Mouse (Mus musculus): Measurements from ENCODE around the gene Il17ra. TPM values are rescaled to one million over a fixed set of nuclear protein-coding genes. Genes with fewer than 3 reads are reported as not detected.

The Il17ra gene
- polyA plus RNA-seq, 1 experiment from 2014 or later, result 9.3 TPM

DNA sequence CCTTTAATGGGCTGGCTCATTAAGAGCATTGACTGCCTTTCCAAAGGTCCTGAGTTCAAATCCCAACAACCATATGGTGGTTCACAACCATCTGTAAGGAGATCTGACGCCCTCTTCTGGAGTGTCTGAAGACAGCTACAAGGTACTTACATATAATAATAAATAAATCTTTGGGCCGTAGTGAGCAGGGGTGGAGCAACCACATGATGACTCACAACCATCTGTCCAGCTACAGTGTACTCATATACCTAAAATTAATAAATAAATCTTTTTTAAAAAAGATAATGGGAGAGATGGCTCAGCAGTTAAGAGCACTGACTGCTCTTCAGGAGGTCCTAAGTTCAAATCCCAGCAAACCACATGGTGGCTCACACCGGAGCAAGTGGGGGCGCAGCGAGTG is 5.3 kb upstream of the Il17ra start:
- DNase-seq (no peak), ATAC-seq (ENCODE audit: low read depth) (no peak)
- Histone ChIP-seq H3K36me3 (no peaks in the 10 kb centered on the region), H3K4me3 (replicated peaks) (no peak overlapping the region), H3K4me2 (no peak overlapping the region), H3K4me1 (replicated peaks) (peaks cover 26% of the 10 kb centered on the region), H3K27ac (no peak overlapping the region), H3K27me3 (peaks cover 14% of the 10 kb centered on the region), H3K9me3 (replicated peaks) (no peaks in the 10 kb centered on the region), H3K9ac (no peak overlapping the region)
- 78% methylated on average over 5 of the region's 5 CpGs for WGBS (ENCODE audit: insufficient replicate concordance)

DNA sequence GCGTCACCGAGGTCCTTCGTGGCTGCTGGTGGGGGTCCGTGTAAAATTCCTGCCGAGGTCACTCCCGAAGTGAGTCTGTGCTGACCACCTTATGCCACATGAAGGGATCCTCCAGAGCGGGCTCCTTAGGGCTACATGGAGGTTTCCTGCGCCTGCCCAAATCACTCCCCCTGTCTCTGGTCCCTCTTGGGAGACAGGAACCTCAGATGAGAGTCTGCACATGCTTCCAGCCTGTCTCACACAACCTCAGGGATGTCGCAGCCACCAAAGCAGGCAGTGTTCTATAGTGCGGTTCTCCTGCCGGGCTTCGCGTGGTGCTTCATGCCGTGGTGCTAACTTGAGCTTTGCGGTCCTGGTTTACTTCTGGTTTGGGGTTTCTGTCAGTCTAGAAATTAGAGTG is 1.8 kb upstream of the Il17ra start:
- WGBS (ENCODE audit: insufficient replicate concordance), result 65% methylated on average over 15 of the region's 15 CpGs
- Histone ChIP-seq H3K4me1 (replicated peaks) (peaks cover 35% of the 10 kb centered on the region), H3K27ac (no peak overlapping the region), H3K9me3 (replicated peaks) (no peaks in the 10 kb centered on the region), H3K4me3 (replicated peaks) (no peak overlapping the region), H3K9ac (no peak overlapping the region), H3K36me3 (no peaks in the 10 kb centered on the region), H3K27me3 (peaks cover 16% of the 10 kb centered on the region), H3K4me2 (no peak overlapping the region)
- DNase-seq, result no peak
- ATAC-seq (ENCODE audit: low read depth), result no peak

DNA sequence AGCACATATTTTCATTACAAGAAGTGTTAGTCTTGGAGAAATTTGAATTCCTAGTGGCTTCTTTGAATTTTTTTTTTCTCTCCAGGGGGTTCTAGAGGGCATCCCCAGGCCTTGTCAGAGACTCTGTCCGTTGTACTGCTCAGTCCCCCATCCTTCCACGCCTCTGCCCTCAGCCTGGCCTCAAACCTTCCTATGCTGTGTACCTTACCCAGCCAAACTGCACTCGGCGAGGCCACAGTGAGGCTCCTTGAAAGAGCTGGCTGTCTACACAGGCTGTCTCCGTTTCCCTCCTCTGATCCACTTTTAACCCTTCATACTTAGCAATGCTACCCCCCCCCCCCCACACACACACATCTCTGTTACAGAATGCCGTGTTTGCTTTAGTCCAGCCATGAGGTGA is 796 bp upstream of the Il17ra start:
- H3K9ac ChIP-seq, result no peak overlapping the region
- ATAC-seq (ENCODE audit: low read depth) (no peak), DNase-seq (no peak)
- H3K9me3 ChIP-seq (replicated peaks), result no peaks in the 10 kb centered on the region
- H3K27ac ChIP-seq, result no peak overlapping the region
- WGBS (ENCODE audit: insufficient replicate concordance), result 57% methylated on average over 6 of the region's 6 CpGs
- peaks cover 16% of the 10 kb centered on the region for H3K27me3 ChIP-seq
- no peaks in the 10 kb centered on the region for H3K36me3 ChIP-seq
- H3K4me1 ChIP-seq (replicated peaks), result peaks cover 45% of the 10 kb centered on the region
- no peak overlapping the region for H3K4me2 ChIP-seq
- H3K4me3 ChIP-seq (replicated peaks), result no peak overlapping the region

DNA sequence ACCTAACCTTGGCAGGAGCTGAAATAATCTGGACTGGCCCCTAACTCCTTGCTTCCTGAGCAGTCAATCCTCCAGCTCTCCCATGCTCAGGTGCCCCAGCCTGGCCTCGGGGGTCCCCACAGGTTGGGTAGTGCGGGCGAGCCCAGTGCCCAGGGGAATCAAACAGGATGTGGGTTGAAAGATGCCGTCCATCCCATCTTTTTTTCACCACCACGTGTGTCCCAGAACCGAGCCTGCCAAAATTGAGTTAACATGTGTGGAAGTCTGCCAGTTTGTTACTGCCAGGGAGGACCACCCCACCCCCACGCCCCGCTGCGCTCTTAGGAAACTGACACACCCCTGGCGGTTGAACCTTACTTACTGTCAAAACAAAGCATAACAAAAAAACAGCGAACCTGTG is 837 bp downstream of the Il17ra start:
- 2% methylated on average over 11 of the region's 11 CpGs for WGBS (ENCODE audit: insufficient replicate concordance)
- peak overlapping the region; percentile 99 for H3K4me2 ChIP-seq
- peak overlapping the region; percentile 87 for H3K9ac ChIP-seq
- peak overlapping the region; percentile 83 for H3K4me3 ChIP-seq (replicated peaks)
- DNase-seq (no peak), ATAC-seq (ENCODE audit: low read depth) (peak; percentile 22)
- no peaks in the 10 kb centered on the region for H3K36me3 ChIP-seq
- peaks cover 52% of the 10 kb centered on the region for H3K4me1 ChIP-seq (replicated peaks)
- no peaks in the 10 kb centered on the region for H3K9me3 ChIP-seq (replicated peaks)
- H3K27ac ChIP-seq, result peak overlapping the region; percentile 74
- H3K27me3 ChIP-seq, result peaks cover 16% of the 10 kb centered on the region

DNA sequence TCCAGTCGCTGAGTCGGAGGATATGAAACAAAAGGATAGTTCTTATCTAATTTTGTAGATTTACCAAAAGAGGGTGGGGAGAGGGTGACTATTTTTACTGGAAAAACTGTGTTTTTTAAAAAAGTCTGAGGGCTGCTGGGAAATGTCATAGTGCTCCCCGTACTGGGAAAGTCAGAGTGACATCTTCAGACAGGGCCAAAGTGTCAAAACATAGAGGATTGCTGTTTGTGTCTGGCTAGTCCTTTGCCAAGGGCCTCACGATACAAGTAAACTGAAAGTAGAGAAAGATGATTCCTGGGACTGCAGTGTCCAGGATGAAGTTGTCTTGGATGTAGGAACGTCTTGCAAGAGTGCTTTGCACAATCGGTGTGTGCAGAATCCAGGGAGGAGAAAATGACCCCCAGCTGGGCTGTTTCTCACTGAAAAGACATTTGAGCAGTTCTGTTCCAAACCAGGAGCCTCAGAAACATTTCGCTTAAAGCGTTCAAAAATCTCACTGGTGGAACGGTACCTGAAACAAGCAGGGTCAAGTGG is 1.4 kb downstream of the Il17ra start:
- WGBS (ENCODE audit: insufficient replicate concordance), result 32% methylated on average over 9 of the region's 9 CpGs
- peak overlapping the region; percentile 83 for H3K4me3 ChIP-seq (replicated peaks)
- no peak for DNase-seq
- H3K4me2 ChIP-seq, result peak overlapping the region; percentile 99
- peaks cover 16% of the 10 kb centered on the region for H3K27me3 ChIP-seq
- H3K27ac ChIP-seq, result peak overlapping the region; percentile 25; the same call in 1 of the 2 replicates
- H3K9ac ChIP-seq, result peak overlapping the region; percentile 87
- H3K9me3 ChIP-seq (replicated peaks), result no peaks in the 10 kb centered on the region
- no peak for ATAC-seq (ENCODE audit: low read depth)
- no peaks in the 10 kb centered on the region for H3K36me3 ChIP-seq
- peaks cover 55% of the 10 kb centered on the region for H3K4me1 ChIP-seq (replicated peaks)

DNA sequence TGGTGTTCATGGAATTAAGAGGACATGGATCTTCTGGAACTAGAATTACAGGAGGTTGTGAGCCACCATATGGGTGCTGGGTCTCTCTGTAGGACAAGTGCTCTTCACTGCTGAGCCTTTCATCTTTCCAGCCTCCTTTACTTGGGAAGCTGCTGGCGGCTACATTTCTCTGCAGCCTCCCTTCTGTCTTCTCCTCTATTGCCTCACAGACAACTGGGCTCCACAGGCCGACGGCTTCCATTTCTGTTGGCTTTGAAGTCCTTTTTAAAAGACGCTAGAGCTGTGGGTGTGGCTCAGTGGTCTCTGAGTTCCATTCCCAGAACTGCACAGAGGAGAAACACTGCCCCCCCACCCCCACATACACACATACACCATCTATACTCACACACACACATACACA is 2.3 kb downstream of the Il17ra start:
- no peak for ATAC-seq (ENCODE audit: low read depth)
- peaks cover 64% of the 10 kb centered on the region for H3K4me1 ChIP-seq (replicated peaks)
- H3K9me3 ChIP-seq (replicated peaks), result no peaks in the 10 kb centered on the region
- H3K4me3 ChIP-seq (replicated peaks), result no peak overlapping the region
- H3K27me3 ChIP-seq, result peaks cover 16% of the 10 kb centered on the region
- H3K36me3 ChIP-seq, result no peaks in the 10 kb centered on the region
- WGBS (ENCODE audit: insufficient replicate concordance), result 29% methylated on average over 4 of the region's 4 CpGs
- H3K27ac ChIP-seq, result peak overlapping the region; percentile 66
- DNase-seq, result no peak
- peak overlapping the region; percentile 99 for H3K4me2 ChIP-seq
- 0 out of 2 replicates have a peak overlapping the region, but pooled peaks have one; percentile 3 for H3K9ac ChIP-seq

DNA sequence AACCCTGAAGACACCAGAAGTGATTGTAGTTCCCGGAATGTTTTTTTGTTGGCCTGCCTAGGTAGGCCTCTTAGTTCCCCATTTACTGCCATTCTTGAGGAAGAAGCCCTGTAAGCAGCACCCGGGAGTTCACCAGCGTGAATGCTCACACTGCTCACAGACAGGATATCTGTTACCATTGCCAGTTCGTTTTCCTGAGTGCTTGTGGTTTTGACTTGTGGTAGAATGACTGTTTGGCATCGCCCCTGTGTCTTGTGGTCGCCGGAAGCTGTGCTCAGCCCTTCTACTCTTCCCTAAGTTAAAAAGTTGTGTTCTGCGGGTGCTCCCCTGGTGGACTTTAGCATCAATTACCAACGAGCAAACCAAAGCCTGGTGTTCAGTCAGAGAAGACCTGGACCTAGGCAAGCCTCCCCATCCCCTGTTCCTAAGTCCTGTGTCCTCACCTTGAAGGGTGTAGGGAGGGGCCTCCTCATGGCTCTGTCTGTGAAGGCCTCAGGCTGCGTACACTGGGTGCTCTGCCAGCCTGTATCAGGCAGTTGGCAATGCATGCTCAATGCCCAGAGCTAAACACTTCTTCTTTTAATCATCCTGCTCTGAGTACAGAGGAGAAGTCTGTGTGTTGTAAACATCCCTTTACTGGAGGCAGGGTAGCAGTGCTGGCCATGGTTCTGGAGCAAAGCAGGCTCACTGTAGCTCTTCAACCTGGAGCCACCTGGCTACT is 3.7 kb downstream of the Il17ra start:
- no peaks in the 10 kb centered on the region for H3K9me3 ChIP-seq (replicated peaks)
- ATAC-seq (ENCODE audit: low read depth) (no peak), DNase-seq (no peak)
- H3K36me3 ChIP-seq, result no peaks in the 10 kb centered on the region
- H3K4me1 ChIP-seq (replicated peaks), result peaks cover 75% of the 10 kb centered on the region
- H3K4me2 ChIP-seq, result peak overlapping the region; percentile 34
- H3K9ac ChIP-seq, result peak overlapping the region; percentile 11; the same call in 1 of the 2 replicates
- 21% methylated on average over 10 of the region's 10 CpGs for WGBS (ENCODE audit: insufficient replicate concordance)
- peak overlapping the region; percentile 69 for H3K27ac ChIP-seq
- H3K4me3 ChIP-seq (replicated peaks), result no peak overlapping the region
- peaks cover 9% of the 10 kb centered on the region for H3K27me3 ChIP-seq

DNA sequence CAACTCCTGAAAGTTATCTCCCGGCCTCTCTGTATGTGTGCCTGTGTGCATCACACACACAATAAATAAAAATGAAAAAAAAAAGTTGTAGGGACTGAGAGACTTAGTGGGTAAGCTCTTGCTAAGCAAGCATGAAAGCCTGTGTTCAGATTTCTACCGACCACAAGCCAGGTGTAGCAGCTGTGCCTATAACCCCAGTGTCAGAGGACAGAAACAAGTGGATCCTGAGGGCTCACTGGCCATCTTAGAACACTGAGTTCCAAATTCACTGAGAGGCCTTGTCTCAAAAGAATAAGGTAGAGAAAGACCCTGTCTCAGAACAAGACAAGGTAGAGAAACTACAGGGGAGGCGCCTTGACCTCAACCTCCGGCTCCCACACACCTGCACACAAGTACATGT is 5.2 kb downstream of the Il17ra start:
- H3K4me3 ChIP-seq (replicated peaks), result no peak overlapping the region
- no peak overlapping the region for H3K27ac ChIP-seq
- no peaks in the 10 kb centered on the region for H3K9me3 ChIP-seq (replicated peaks)
- H3K4me1 ChIP-seq (replicated peaks), result peaks cover 84% of the 10 kb centered on the region
- WGBS (ENCODE audit: insufficient replicate concordance), result 79% methylated on average over 4 of the region's 4 CpGs
- H3K4me2 ChIP-seq, result no peak overlapping the region
- no peaks in the 10 kb centered on the region for H3K36me3 ChIP-seq
- no peak overlapping the region for H3K9ac ChIP-seq
- DNase-seq (no peak), ATAC-seq (ENCODE audit: low read depth) (no peak)
- H3K27me3 ChIP-seq, result no peaks in the 10 kb centered on the region

DNA sequence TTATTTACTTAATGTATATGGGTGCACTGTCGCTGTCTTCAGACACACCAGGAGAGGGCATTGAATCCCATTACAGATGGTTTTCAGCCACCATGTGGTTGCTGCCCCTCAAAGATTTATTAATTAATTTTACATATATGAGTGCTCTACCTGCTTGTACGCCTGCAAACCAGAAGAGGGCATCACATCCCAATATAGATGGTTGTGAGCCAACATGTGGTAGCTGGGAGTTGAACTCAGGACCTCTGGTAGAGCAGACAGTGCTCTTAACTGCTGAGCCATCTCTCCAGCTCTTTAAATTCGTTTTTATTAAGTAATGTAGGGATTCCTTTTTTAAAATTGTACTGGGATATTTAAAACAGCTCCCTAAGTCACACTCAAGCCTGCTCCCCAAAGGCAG is 6.2 kb downstream of the Il17ra start:
- no peak overlapping the region for H3K27ac ChIP-seq
- H3K4me3 ChIP-seq (replicated peaks), result no peak overlapping the region
- H3K4me2 ChIP-seq, result no peak overlapping the region
- ATAC-seq (ENCODE audit: low read depth) (no peak), DNase-seq (no peak)
- no peaks in the 10 kb centered on the region for H3K27me3 ChIP-seq
- peaks cover 84% of the 10 kb centered on the region for H3K4me1 ChIP-seq (replicated peaks)
- H3K36me3 ChIP-seq, result peaks cover 2% of the 10 kb centered on the region; the same call in 1 of the 2 replicates
- WGBS (ENCODE audit: insufficient replicate concordance), result 50% methylated on average over 3 of the region's 3 CpGs
- H3K9me3 ChIP-seq (replicated peaks), result no peaks in the 10 kb centered on the region
- H3K9ac ChIP-seq, result no peak overlapping the region

DNA sequence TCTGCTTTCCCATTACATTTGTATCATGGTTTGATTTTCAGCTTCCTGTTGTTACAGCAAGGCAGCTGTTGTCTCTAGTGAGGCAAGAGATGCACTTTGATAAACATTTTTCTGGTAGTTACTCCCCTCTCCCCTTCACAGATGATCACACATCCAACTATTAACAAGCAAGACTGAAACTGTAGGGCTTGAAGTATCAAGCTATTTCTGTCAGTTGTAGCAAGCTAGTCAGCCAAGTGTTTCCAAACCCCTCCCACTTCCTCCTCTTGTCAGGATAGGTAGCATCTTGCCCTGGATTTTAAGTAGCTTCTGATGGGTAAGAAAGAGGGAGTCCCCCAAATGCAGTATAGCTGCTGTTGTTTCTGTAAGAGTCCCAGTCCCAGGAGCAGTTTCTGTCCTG is 6.7 kb downstream of the Il17ra start:
- H3K36me3 ChIP-seq, result peaks cover 6% of the 10 kb centered on the region; the same call in 1 of the 2 replicates
- H3K27me3 ChIP-seq, result no peaks in the 10 kb centered on the region
- H3K4me1 ChIP-seq (replicated peaks), result peaks cover 84% of the 10 kb centered on the region
- H3K4me3 ChIP-seq (replicated peaks), result no peak overlapping the region
- DNase-seq (no peak), ATAC-seq (ENCODE audit: low read depth) (no peak)
- H3K4me2 ChIP-seq, result no peak overlapping the region
- H3K9ac ChIP-seq, result no peak overlapping the region
- no peaks in the 10 kb centered on the region for H3K9me3 ChIP-seq (replicated peaks)
- H3K27ac ChIP-seq, result no peak overlapping the region

DNA sequence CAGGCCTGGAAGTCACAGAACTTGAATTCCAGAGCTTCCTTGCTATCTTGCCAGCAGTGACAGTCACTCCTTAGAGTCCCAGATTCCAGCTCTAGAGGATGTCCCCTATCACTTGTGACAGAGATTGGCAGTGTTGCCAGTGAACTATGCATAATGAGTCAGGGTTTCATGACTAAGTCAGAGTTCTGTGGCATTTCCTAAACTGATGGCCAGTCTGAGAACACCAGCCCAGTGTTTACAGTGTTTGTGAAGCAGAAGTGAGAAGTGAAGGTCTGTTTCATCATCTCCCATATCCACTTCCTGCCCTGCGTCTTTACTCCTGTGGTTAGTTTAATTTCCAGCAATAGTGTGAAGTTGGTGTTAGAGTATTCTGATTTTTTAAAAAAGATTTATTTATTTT is 7.6 kb downstream of the Il17ra start:
- no peak for ATAC-seq (ENCODE audit: low read depth)
- peaks cover 84% of the 10 kb centered on the region for H3K4me1 ChIP-seq (replicated peaks)

DNA sequence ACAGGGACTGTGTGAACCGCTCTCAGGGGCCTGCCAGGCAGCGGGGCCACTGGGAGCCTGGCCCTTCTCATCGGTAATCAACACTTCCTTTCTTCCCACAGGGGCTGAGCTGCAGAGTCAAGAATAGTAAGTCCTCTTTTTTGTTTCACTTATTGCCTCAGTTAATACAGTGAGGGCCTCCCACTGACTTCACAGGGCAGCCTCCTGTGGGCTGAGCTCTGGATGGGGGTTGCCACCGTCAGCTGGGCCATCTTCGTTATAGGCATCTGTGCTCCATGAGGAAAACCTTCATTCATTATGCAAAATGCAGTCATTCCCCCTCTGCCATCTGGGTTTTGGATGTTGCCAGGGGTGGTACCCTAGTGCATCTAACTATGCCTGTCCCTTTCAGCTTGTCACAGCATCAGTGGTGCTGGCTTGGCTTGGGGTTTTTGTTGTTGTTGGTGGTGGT is 9.0 kb downstream of the Il17ra start:
- ATAC-seq (ENCODE audit: low read depth) (no peak), DNase-seq (no peak)
- Histone ChIP-seq H3K27me3 (no peaks in the 10 kb centered on the region), H3K9me3 (replicated peaks) (no peaks in the 10 kb centered on the region), H3K9ac (no peak overlapping the region), H3K4me1 (replicated peaks) (peaks cover 71% of the 10 kb centered on the region), H3K36me3 (peaks cover 21% of the 10 kb centered on the region), H3K27ac (0 out of 2 replicates have a peak overlapping the region, but pooled peaks have one; percentile 39), H3K4me2 (no peak overlapping the region), H3K4me3 (replicated peaks) (no peak overlapping the region)
- WGBS (ENCODE audit: insufficient replicate concordance), result 37% methylated on average over 5 of the region's 5 CpGs

More for the DNA sequence above, 7.6 kb downstream of the Il17ra start:
- 54% methylated on average over 1 of the region's 1 CpGs for WGBS (ENCODE audit: insufficient replicate concordance)
- peaks cover 15% of the 10 kb centered on the region for H3K36me3 ChIP-seq
- H3K27me3 ChIP-seq, result no peaks in the 10 kb centered on the region
- no peak overlapping the region for H3K4me2 ChIP-seq
- peak overlapping the region; percentile 32; the same call in 1 of the 2 replicates for H3K27ac ChIP-seq
- H3K9ac ChIP-seq, result no peak overlapping the region
- no peak for DNase-seq
- H3K9me3 ChIP-seq (replicated peaks), result no peaks in the 10 kb centered on the region
- H3K4me3 ChIP-seq (replicated peaks), result no peak overlapping the region

Measured in liver, embryonic 13.5 days (tissue).